Mouse (Mus musculus): Measurements from ENCODE around the gene Mindy1. TPM values are rescaled to one million over a fixed set of nuclear protein-coding genes. Genes with fewer than 3 reads are reported as not detected.

Gene Mindy1
- polyA plus RNA-seq, 2 experiments, result 45.6 to 45.8 TPM

DNA sequence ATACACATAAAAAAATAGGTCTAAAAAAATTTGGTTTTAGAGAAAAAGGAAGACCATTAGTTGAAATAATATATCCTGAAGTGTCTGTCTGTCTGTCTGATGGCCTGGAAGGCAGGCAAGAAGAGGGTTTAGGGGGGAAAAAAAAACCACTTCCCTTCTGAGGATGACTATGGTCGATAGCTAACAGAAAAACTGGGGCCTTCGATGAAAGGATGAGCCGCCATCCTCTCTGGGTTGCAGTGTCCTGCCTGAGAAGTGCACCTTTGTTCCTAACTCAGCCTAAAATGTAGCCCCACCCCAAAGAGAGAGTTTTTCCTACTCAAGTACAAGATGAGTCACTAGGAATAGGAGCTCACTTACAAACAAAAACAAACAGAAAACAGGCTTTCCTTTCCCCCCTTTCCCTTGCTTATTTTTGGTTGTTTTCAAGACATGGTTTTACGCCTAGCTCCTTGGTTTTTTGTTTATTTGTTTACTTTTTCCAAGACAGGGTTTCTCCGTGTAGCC is 4.7 kb upstream of the Mindy1 start:
- H3K9ac ChIP-seq (ENCODE audit: low read depth, low read length, severe bottlenecking), result no peak overlapping the region
- H3K4me1 ChIP-seq (ENCODE audit: control insufficient read depth, insufficient read depth, low read length), result peaks cover 4% of the 10 kb centered on the region
- H3K4me2 ChIP-seq (replicated peaks; ENCODE audit: low read depth, low read length, severe bottlenecking), result no peak overlapping the region
- H3K36me3 ChIP-seq (ENCODE audit: control insufficient read depth, insufficient read depth, low read length), result 0 out of 2 replicates have a peak, but pooled peaks cover 4% of the 10 kb centered on the region
- 71% methylated on average over 5 of the region's 5 CpGs for WGBS
- H3K27ac ChIP-seq (replicated peaks; ENCODE audit: low read depth, low read length), result no peak overlapping the region
- DNase-seq (ENCODE audit: low spot score) (no peak), ATAC-seq (ENCODE audit: low FRiP score, low read depth) (no peak)
- H3K27me3 ChIP-seq (ENCODE audit: control insufficient read depth, insufficient read depth, low read length), result no peaks in the 10 kb centered on the region
- no peaks in the 10 kb centered on the region for H3K9me3 ChIP-seq (ENCODE audit: control insufficient read depth, low read length)
- TF ChIP-seq POLR2A (IDR thresholded peaks at IDR 0.05; ENCODE audit: borderline replicate concordance, extremely low read depth, insufficient read depth, insufficient read length), result no peak
- no peak overlapping the region for H3K4me3 ChIP-seq (replicated peaks; ENCODE audit: low read length)

DNA sequence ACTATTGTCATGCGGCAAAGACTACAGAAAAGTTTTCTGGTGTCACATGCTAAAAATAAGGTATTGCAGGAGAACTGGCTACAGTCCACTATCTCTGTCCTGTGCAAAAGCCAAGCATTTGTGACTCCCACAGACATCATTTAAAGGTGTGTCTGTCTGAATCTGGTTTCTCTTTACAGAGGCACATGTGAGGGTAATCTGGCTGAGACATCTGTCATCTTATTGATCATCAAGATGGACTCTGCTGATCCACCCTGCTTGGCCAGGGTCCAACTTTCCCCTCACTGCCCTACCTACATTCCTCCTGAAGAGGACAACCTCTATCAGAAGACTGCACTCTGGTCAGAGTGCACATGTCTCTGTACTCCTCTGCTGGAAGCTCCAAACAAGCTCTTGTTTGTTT is 4.0 kb upstream of the Mindy1 start:
- peaks cover 4% of the 10 kb centered on the region for H3K4me1 ChIP-seq (ENCODE audit: control insufficient read depth, insufficient read depth, low read length)
- no peak overlapping the region for H3K4me3 ChIP-seq (replicated peaks; ENCODE audit: low read length)
- no peak overlapping the region for H3K9ac ChIP-seq (ENCODE audit: low read depth, low read length, severe bottlenecking)
- TF ChIP-seq POLR2A (IDR thresholded peaks at IDR 0.05; ENCODE audit: borderline replicate concordance, extremely low read depth, insufficient read depth, insufficient read length), result no peak
- ATAC-seq (ENCODE audit: low FRiP score, low read depth), result no peak
- H3K4me2 ChIP-seq (replicated peaks; ENCODE audit: low read depth, low read length, severe bottlenecking), result no peak overlapping the region
- DNase-seq (ENCODE audit: low spot score), result no peak
- no peaks in the 10 kb centered on the region for H3K9me3 ChIP-seq (ENCODE audit: control insufficient read depth, low read length)
- H3K36me3 ChIP-seq (ENCODE audit: control insufficient read depth, insufficient read depth, low read length), result 0 out of 2 replicates have a peak, but pooled peaks cover 4% of the 10 kb centered on the region
- no peak overlapping the region for H3K27ac ChIP-seq (replicated peaks; ENCODE audit: low read depth, low read length)
- WGBS, result 94% methylated on average over 1 of the region's 1 CpGs
- H3K27me3 ChIP-seq (ENCODE audit: control insufficient read depth, insufficient read depth, low read length), result no peaks in the 10 kb centered on the region

DNA sequence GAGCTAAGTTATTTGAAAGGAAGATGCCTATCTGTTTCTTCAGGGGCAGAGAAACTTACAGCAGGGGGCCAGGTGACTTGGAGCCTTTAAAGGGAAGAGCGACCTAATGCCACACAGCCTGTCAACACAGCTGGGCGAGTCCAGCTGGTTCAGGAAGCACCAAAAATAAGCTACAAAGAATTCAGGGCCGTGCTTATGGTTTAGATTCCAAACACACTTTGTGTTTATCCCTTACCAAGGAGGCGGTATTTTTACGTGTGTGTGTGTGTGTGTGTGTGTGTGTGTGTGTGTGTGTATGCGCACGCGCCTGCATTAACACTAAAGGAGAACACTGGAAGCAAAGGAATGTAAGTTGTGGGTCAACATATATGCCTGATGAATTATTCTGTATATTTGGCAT is 398 bp upstream of the Mindy1 start:
- no peak for TF ChIP-seq POLR2A (IDR thresholded peaks at IDR 0.05; ENCODE audit: borderline replicate concordance, extremely low read depth, insufficient read depth, insufficient read length)
- Histone ChIP-seq H3K36me3 (ENCODE audit: control insufficient read depth, insufficient read depth, low read length) (no peaks in the 10 kb centered on the region), H3K4me1 (ENCODE audit: control insufficient read depth, insufficient read depth, low read length) (peaks cover 13% of the 10 kb centered on the region), H3K4me2 (replicated peaks; ENCODE audit: low read depth, low read length, severe bottlenecking) (peak overlapping the region; percentile 68), H3K27me3 (ENCODE audit: control insufficient read depth, insufficient read depth, low read length) (no peaks in the 10 kb centered on the region), H3K9ac (ENCODE audit: low read depth, low read length, severe bottlenecking) (peak overlapping the region; percentile 78), H3K9me3 (ENCODE audit: control insufficient read depth, low read length) (no peaks in the 10 kb centered on the region), H3K4me3 (replicated peaks; ENCODE audit: low read length) (peak overlapping the region; percentile 77), H3K27ac (replicated peaks; ENCODE audit: low read depth, low read length) (peak overlapping the region; percentile 86)
- ATAC-seq (ENCODE audit: low FRiP score, low read depth) (no peak), DNase-seq (ENCODE audit: low spot score) (peak; percentile 56)
- 12% methylated on average over 8 of the region's 8 CpGs for WGBS

GRCm38 (mm10) chr3:95282381-95282864 is 1.3 kb downstream of the Mindy1 start:
- Histone ChIP-seq H3K9me3 (ENCODE audit: control insufficient read depth, low read length) (no peaks in the 10 kb centered on the region), H3K4me3 (replicated peaks; ENCODE audit: low read length) (peak overlapping the region; percentile 77), H3K27ac (replicated peaks; ENCODE audit: low read depth, low read length) (peak overlapping the region; percentile 92), H3K9ac (ENCODE audit: low read depth, low read length, severe bottlenecking) (peak overlapping the region; percentile 67), H3K4me2 (replicated peaks; ENCODE audit: low read depth, low read length, severe bottlenecking) (peak overlapping the region; percentile 68), H3K27me3 (ENCODE audit: control insufficient read depth, insufficient read depth, low read length) (no peaks in the 10 kb centered on the region), H3K4me1 (ENCODE audit: control insufficient read depth, insufficient read depth, low read length) (peaks cover 13% of the 10 kb centered on the region), H3K36me3 (ENCODE audit: control insufficient read depth, insufficient read depth, low read length) (0 out of 2 replicates have a peak, but pooled peaks cover 4% of the 10 kb centered on the region)
- ATAC-seq (ENCODE audit: low FRiP score, low read depth), result no peak
- TF ChIP-seq POLR2A (IDR thresholded peaks at IDR 0.05; ENCODE audit: borderline replicate concordance, extremely low read depth, insufficient read depth, insufficient read length), result no peak
- peak; percentile 20 for DNase-seq (ENCODE audit: low spot score)
- 2% methylated on average over 11 of the region's 11 CpGs for WGBS

DNA sequence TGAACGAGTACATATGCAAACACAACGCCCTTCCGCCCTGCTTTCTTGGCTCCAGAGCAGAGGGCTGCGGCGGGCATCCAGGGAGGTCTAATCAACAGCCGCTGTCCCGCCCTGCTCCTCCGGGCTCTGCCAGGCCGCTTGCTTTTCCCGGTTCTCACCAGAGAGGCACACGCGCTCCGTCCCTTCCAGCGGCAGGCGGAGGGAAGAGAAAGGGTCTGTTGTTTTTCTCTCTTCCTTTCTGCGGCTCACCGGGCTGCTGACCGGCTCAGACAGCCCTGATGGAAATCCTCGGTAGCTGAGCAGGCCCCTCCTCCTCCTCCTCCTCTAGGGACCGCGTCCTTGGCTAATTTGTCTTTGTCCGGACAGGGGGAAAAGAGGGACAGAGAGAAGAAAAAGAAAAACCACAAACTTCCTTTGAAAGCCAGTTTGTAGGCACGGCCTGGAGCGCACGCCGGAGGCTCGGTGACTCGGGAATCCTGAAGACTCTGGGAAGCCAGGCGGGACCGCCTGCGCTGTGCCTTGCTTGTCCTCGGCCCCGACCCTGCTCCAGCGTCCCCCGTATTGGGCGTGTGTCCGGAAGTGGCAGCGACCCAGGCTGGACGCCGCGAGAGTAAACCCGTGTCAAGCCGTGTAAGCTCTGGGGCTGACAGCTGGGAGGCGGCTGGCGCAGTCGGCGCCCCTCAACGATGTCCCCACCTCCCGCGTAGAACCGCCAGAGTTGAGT is 1.9 kb downstream of the Mindy1 start:
- H3K4me2 ChIP-seq (replicated peaks; ENCODE audit: low read depth, low read length, severe bottlenecking), result peak overlapping the region; percentile 68
- WGBS, result under 1% methylated on average over 44 of the region's 51 CpGs
- peak overlapping the region; percentile 67 for H3K9ac ChIP-seq (ENCODE audit: low read depth, low read length, severe bottlenecking)
- no peaks in the 10 kb centered on the region for H3K27me3 ChIP-seq (ENCODE audit: control insufficient read depth, insufficient read depth, low read length)
- DNase-seq (ENCODE audit: low spot score) (peak; percentile 82), ATAC-seq (ENCODE audit: low FRiP score, low read depth) (peak; percentile 71)
- no peaks in the 10 kb centered on the region for H3K9me3 ChIP-seq (ENCODE audit: control insufficient read depth, low read length)
- peaks cover 10% of the 10 kb centered on the region for H3K36me3 ChIP-seq (ENCODE audit: control insufficient read depth, insufficient read depth, low read length)
- H3K4me3 ChIP-seq (replicated peaks; ENCODE audit: low read length), result peak overlapping the region; percentile 77
- peak; percentile 93; the same call in 1 of the 2 replicates for TF ChIP-seq POLR2A (IDR thresholded peaks at IDR 0.05; ENCODE audit: borderline replicate concordance, extremely low read depth, insufficient read depth, insufficient read length)
- H3K27ac ChIP-seq (replicated peaks; ENCODE audit: low read depth, low read length), result peak overlapping the region; percentile 92
- H3K4me1 ChIP-seq (ENCODE audit: control insufficient read depth, insufficient read depth, low read length), result peaks cover 13% of the 10 kb centered on the region

Measured in limb, embryonic 14.5 days (tissue).